Mouse (Mus musculus) forelimb bud, embryonic 11.5 days (tissue): ENCODE measurements around the gene Arpc1a.
A peak's percentile ranks its signal among the peaks of the same experiment; 100 is the strongest.
"Not testable (repeated sequence)": the region's sequence is repeated elsewhere in the genome, so short reads cannot be mapped to it uniquely, and the experiment has no call there.

Experiments used
- DNase-seq: peaks from one replicate; pipeline ENCODE4 v3.0.0-alpha.2; 2012; ENCODE audit warnings: low read depth, low spot score

Arpc1a gene

GRCm38 (mm10) chr5:145104328-145104727 lies 20.7 kb downstream of the Arpc1a start:
- no peak for DNase-seq

- DNase-seq: no peak
These were observed 22.2 kb downstream of the Arpc1a start for GRCm38 (mm10) chr5:145105694-145106275.

- DNase-seq: no peak
These were observed 26.8 kb downstream of the Arpc1a start for GRCm38 (mm10) chr5:145110401-145110800.

GRCm38 (mm10) chr5:145112566-145112965 lies 28.9 kb downstream of the Arpc1a start:
- no peak for DNase-seq

GRCm38 (mm10) chr5:145113416-145113815 lies 29.8 kb downstream of the Arpc1a start:
- no peak for DNase-seq

- peak; percentile 28 for DNase-seq
These were observed 30.5 kb downstream of the Arpc1a start, which contains the start of gene Arpc1b for GRCm38 (mm10) chr5:145114071-145114605. TSS of gene Arpc1b (plus strand) at chr5:145114215.

GRCm38 (mm10) chr5:145114606-145115473 lies 31.2 kb downstream of the Arpc1a start:
- DNase-seq: no peak

GRCm38 (mm10) chr5:145115736-145116135 lies 32.1 kb downstream of the Arpc1a start:
- DNase-seq: no peak

GRCm38 (mm10) chr5:145116316-145116715 lies 32.7 kb downstream of the Arpc1a start:
- DNase-seq: no peak

- peak; percentile 66 for DNase-seq
These were observed 33.3 kb downstream of the Arpc1a start for GRCm38 (mm10) chr5:145116916-145117315.

GRCm38 (mm10) chr5:145118005-145118404 lies 34.4 kb downstream of the Arpc1a start:
- DNase-seq: no peak

- no peak for DNase-seq
These were observed 34.8 kb downstream of the Arpc1a start for GRCm38 (mm10) chr5:145118461-145118860.

- no peak for DNase-seq
These were observed 35.8 kb downstream of the Arpc1a start for GRCm38 (mm10) chr5:145119385-145119784.

- DNase-seq: no peak
These were observed 37.3 kb downstream of the Arpc1a start for GRCm38 (mm10) chr5:145120921-145121320.

- no peak for DNase-seq
These were observed 39.8 kb downstream of the Arpc1a start for GRCm38 (mm10) chr5:145123396-145123795.

- DNase-seq: no peak
These were observed 43.0 kb downstream of the Arpc1a start for GRCm38 (mm10) chr5:145126580-145126979.

GRCm38 (mm10) chr5:145129124-145129523 lies 45.5 kb downstream of the Arpc1a start:
- no peak for DNase-seq

GRCm38 (mm10) chr5:145129773-145130172 lies 46.1 kb downstream of the Arpc1a start:
- DNase-seq: not testable (repeated sequence)

- no peak for DNase-seq
These were observed 46.6 kb downstream of the Arpc1a start for GRCm38 (mm10) chr5:145130191-145130590.

- no peak for DNase-seq
These were observed 47.4 kb downstream of the Arpc1a start for GRCm38 (mm10) chr5:145130995-145131394.

- DNase-seq: not testable (repeated sequence)
These were observed 49.6 kb downstream of the Arpc1a start for GRCm38 (mm10) chr5:145133275-145133674.

- no peak for DNase-seq
These were observed 55.2 kb downstream of the Arpc1a start for GRCm38 (mm10) chr5:145138836-145139235.
